Mouse (Mus musculus) brain, adult 2 months (tissue): ENCODE data around the gene Ptx4.
A peak's percentile ranks its signal among the peaks of the same experiment; 100 is the strongest.
"Not testable (repeated sequence)": the region's sequence is repeated elsewhere in the genome, so short reads cannot be mapped to it uniquely, and the experiment has no call there.

Source experiments
- DNase-seq: peaks from one replicate; pipeline ENCODE4 v3.0.0; 2011; ENCODE audit warnings: low read depth, low spot score

Gene Ptx4

GRCm38 (mm10) chr17:25114908-25115645 is 5.5 kb upstream of the Ptx4 start:
- peak; percentile 57 for DNase-seq

- DNase-seq, result peak; percentile 96
Observed at GRCm38 (mm10) chr17:25115664-25116432, 4.7 kb upstream of the Ptx4 start, which contains the start of gene Telo2. Gene Telo2 (minus strand): TSS chr17:25115967.

DNA sequence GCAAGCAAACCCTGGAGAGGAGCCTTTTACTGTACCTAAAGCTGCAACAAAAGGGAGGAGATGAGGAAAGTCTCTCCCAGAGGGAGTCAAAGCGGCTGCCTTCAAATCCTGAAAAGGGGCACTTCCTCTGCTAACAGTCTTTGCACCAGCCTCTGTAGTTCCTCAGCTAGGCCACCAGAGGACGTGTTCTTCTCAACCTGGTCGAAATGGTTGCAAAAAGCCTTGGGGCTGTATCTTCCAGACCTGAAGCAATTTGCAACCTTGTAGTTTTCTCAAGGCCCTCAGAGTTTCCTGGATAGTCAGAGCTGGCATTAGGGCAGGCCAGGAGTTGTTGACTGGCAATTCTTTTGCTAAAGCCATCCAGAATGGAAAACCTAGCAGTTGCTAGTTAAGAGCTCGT is 3.3 kb upstream of the Ptx4 start:
- peak; percentile 37 for DNase-seq

GRCm38 (mm10) chr17:25123979-25124378 is 3.4 kb downstream of the Ptx4 start:
- no peak for DNase-seq

DNA sequence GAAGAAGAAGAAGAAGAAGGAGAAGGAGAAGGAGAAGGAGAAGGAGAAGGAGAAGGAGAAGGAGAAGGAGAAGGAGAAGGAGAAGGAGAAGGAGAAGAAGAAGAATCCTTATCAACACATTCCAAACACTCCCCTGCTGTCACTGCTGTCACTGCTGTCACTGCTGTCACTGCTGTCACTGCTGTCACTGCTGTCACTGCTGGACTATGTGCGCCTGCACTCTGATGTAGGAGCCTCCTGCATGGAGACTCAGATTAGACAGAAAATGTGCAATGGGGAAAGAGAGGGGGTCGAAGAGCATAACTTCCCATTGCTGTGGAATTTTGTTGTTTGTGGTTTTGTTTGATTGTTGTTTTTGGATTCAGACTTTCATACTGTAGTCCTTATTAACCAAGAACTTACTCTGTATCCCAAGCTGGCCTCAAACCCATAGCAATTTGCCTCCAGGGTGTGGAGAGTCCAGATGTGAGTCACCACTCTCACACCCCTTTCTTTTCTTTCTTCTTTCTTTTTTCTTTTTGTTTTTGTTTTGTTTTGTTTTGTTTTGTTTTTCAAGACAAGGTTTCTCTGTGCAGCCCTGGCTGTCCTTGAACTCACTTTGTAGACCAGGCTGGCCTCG is 5.0 kb downstream of the Ptx4 start:
- DNase-seq, result not testable (repeated sequence)

- peak; percentile 79 for DNase-seq
Observed at GRCm38 (mm10) chr17:25127079-25127478, 6.5 kb downstream of the Ptx4 start.

DNA sequence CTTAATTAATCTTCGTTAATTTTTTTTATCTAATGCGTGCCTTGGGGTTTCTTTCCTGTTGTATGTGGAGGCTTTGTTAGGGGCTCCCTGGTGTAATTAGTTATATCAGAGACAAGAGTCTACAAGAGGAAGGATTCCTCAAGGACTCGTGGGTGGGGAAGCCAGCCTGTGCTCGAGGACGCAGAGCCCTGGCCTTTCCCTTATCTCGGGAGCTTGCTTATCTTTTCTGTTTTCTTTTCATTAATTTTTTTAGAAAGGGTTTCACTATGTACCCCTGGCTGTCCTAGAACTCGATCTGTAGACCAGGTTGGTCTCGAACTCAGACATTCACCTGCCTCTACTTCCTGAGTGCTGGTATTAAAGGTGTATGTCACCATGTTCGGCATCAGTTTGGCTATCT is 7.1 kb downstream of the Ptx4 start:
- no peak for DNase-seq

- DNase-seq, result no peak
Observed at GRCm38 (mm10) chr17:25130060-25130459, 9.5 kb downstream of the Ptx4 start.

GRCm38 (mm10) chr17:25133275-25133698 is 12.7 kb downstream of the Ptx4 start, which contains the start of gene Clcn7:
Gene Clcn7 (plus strand): TSS chr17:25133391.
- peak; percentile 97 for DNase-seq

DNA sequence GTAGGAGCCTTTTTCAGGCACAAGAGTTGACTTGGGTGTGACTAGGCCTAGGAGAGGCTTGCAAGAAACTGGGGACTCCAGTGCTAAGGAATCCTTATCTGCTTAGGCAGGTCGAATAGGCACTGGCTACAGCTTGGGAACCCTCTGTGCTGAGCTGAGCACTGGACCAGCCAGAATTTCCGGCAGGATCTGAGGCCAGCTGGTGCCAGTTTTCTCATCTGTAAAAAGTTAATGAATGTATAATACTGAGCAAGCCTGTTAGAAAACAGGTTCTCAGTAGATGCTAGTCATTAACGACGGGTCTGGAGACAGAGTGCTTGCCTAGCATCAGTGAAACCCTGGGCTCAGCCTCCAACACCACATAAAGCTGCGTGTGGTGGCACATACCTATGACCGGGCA is 15.1 kb downstream of the Ptx4 start:
- no peak for DNase-seq

DNA sequence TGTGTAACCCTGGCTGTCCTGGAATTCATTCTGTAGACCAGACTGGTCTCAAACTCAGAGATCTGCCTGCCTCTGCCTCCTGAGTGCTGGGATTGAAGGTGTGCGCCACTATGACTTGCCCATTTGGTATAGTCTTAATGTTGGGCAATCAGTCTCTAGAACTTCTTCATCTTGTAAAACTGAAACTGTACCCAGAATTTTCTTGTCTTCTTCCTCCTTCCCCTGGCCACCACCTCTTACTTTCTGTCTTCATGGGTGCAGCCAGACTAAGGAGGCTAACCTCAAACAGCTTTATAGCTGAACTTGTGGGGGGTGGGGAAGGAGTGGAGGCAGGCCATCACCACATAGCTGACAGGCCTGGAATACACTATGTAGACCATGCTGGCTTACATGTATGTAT is 18.2 kb downstream of the Ptx4 start:
- no peak for DNase-seq

DNA sequence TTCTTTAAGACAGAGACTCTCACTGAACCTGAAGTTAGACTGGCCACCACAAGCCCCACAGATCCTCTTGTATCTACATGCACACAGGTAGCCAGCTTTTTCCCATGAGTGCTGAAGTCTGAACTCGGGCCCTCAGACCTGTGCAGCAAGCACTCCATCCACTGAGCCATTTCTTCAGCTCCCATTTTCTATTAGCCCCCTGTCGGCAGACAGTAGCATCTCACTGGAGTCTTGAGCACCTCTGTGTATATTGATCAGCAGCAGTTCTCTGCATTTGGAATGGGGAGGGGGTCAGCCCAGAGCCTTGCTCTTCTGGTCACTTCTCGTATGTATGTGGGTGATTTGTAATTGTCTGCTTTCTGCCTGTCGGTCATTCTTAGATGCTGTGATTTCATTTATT is 19.4 kb downstream of the Ptx4 start:
- peak; percentile 12 for DNase-seq

DNA sequence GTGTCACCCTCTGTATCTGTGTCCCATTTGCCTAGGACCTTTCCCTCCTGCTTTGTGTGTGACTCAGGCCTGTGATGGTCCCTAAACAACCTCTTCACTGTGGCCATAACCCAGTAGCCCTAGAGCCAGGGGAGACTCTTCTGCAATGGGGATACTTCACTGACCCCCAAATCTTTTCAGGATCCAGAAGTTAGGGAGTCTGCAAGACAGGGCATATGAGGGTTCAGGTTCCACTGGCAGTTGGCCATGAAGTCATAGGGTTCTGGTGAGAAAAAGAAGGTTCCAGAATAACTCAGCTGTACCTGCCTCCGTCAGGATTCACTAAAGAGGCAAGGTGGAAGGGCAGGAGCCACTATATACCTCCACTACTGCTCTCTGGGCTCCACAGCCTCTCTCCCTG is 41.6 kb downstream of the Ptx4 start, which contains the start of gene Ccdc154:
Gene Ccdc154 (plus strand): TSS at position 301 of the 400 bp plus-strand sequence.
- DNase-seq, result no peak

GRCm38 (mm10) chr17:25163387-25163786 is 42.8 kb downstream of the Ptx4 start:
- DNase-seq, result no peak

DNA sequence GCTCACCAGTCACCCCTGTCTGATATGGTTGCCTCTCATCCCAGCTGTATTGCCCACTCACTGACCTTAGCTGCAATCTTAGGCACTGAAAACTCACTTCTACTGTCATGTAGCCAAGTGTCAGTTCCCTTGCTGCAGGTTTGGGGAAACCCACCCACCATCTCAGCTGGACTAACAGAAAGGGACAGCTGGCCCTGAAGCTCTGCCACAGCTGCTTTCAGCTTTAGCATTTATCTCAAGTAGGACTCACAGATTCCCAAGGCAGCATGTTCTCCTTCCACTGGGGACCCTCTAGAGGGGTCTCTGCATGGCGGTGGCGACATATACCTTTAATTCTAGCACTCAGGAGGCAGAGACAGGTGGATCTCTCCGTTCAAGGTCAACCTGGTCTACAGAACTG is 44.2 kb downstream of the Ptx4 start:
- DNase-seq, result no peak

DNA sequence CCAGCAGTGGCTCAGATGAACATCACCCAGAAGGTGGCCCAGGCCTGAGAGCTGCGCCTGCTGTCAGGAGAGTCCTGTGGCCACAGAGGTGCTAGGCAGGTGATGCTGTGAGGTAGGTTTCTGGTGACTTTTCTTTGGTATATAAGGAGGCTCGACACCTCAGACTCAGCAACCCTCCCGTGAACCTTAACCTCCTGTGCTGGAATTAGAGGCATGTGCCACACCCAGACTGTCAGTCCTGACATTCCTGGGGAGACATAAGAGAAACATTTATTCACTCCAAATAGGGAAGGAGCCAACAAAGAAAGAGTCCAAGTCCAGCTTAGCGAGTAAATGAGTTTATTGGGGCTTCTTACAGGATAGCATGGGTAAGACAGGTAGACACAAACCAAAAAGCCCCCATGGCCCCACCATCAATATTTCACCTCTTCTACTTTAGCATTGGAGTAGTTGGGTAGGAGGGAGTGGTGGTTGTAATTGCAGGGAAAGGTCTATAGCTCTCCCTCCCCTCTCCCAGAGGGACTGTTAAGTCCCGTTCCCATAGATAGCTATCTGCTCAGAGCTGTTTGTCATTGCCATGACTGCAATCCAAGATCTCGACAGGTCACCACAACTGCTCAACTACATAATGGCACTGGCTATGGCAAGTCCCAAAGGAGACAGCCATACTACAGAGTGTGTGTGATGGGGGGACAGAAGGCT is 45.6 kb downstream of the Ptx4 start:
- DNase-seq, result no peak

- no peak for DNase-seq
Observed at GRCm38 (mm10) chr17:25169706-25170105, 49.1 kb downstream of the Ptx4 start.

- DNase-seq, result no peak
Observed at GRCm38 (mm10) chr17:25172558-25172957, 52.0 kb downstream of the Ptx4 start.
